Mouse (Mus musculus): ENCODE data around the gene Olfr524. TPM values are rescaled to one million over a fixed set of nuclear protein-coding genes. Genes with fewer than 3 reads are reported as not detected.

Gene Olfr524
- total RNA-seq (2021): not detected

DNA sequence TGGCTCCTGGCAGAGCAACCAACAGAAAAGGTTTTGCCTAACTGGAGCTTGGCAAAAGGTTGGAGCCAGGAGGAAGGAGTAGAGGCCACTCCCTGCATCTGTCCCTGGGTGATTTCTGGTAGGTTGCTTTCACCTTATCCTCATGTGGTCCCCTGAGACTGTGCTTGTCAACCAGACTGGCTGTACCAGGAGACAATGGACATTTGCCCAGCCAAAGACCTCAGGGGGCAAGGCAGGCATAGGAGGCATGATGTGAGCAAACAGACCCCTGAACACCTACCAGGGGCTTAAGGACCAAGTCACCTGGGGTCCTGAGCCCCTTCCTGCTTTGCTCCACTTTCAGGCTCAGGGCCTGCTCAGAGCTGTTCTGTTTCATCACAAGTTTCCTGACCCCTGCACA is at the start of gene Olfr524:
Olfr524 (minus strand) TSS at position 101 of the 400 bp plus-strand sequence.
- no peak for DNase-seq

DNA sequence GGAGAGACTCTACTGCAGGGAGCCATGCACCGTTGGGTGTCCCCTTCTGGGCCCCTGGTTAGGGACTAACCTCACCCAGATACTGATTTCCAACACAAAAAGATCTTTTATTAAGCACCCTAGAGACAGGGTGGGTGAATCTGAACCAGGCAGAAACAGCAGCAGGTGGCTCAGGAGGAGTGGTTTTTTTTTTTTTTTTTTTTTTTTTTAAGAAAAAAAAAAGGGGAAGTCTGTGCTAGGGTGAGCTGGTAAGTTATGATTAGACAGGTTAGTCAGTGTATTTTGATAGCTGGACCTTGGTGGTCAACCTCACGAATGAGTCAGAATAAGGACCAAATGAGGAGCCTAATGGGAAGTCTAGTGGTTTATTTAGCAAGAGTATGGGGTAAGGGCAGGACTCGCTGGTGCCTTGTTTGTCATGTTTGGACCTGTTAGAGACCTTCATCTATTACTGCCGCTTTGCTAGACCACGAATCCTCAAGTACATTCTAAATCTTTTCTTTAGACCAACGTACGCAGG is 48.1 kb upstream of the Olfr524 start:
- intact Hi-C loops (cut with DNase I): no loop called here

More for the DNA sequence above, at the start of gene Olfr524:
- intact Hi-C loops (cut with DNase I): no loop called here

DNA sequence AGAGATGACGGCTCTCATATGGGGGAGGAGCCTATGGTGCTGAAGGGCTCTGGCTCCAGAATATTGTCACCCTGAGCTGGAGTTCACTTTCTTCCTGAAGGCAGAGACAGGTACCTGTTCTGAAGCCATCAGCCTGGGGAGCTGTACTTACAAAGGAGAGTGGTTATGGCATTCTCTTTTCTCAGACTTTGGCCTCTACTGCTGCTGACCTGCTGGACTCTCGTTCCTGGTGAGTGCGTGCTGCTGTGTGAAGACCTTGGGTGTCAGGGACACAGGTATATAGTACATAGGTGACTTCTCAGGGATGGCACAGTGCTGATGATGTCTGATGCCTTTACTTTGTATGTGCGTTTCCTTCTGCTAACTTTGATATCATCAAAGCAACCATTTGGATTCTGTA is 41.5 kb upstream of the Olfr524 start, which contains the start of gene 5830411N06Rik:
5830411N06Rik (plus strand) TSS at position 69 of the 400 bp plus-strand sequence.
- intact Hi-C loops (cut with DNase I): no loop called here
- DNase-seq: no peak

More for the DNA sequence above, 48.1 kb upstream of the Olfr524 start:
- no peak for DNase-seq

GRCm38 (mm10) chr7:140233696-140234095 is 27.9 kb upstream of the Olfr524 start:
- intact Hi-C loops (cut with DNase I): no loop called here

GRCm38 (mm10) chr7:140231026-140231425 is 25.3 kb upstream of the Olfr524 start:
- intact Hi-C loops (cut with DNase I): no loop called here
- DNase-seq: no peak

More at GRCm38 (mm10) chr7:140233696-140234095, 27.9 kb upstream of the Olfr524 start:
- DNase-seq: no peak

DNA sequence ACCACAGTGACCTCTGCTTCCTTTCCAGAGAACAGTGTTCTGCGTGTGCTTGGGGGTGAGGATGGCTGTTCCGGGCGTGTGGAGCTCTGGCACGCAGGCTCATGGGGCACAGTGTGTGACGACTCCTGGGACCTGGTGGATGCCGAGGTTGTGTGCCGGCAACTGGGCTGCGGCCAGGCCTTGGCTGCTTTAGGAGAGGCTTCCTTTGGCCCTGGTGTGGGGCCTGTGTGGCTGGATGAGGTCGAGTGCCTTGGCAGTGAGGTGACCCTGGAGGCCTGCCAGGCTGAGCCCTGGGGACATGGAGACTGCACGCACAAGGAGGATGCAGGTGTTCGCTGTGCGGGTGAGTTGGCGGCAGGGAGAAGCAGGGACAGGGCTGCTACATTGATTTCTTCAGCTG is 22.7 kb upstream of the Olfr524 start:
- intact Hi-C loops (cut with DNase I): no loop called here
- no peak for DNase-seq

GRCm38 (mm10) chr7:140224209-140224608 is 18.4 kb upstream of the Olfr524 start:
- no peak for DNase-seq
- intact Hi-C loops (cut with DNase I): no loop called here

DNA sequence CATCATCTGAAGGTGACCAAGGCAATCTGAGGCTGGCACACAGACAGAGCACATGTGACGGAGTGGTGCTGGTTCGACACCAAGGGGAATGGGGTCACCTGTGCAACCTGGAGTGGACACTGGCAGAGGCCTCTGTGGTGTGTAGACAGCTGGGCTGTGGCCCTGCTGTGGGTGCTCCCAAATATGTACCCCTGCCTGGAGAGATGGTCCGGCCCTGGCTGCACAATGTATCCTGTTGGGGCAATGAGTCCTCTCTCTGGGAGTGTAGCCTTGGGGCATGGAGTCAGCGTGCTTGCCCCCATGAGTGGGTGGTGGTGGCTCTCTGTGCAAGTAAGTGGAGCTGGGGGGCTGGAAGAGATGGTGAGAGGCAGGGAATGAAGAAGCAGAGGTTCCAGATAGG is 14.6 kb upstream of the Olfr524 start:
- intact Hi-C loops (cut with DNase I): no loop called here
- no peak for DNase-seq

- intact Hi-C loops (cut with DNase I): no loop called here
- peak; percentile 25 to 27 for DNase-seq
These were observed 13.5 kb upstream of the Olfr524 start for GRCm38 (mm10) chr7:140219268-140219667.

GRCm38 (mm10) chr7:140217967-140218366 is 12.2 kb upstream of the Olfr524 start, which contains the start of gene Cd163l1:
Gene Cd163l1, plus strand, starts transcription at chr7:140218267.
- intact Hi-C loops (cut with DNase I): no loop called here
- DNase-seq: no peak

GRCm38 (mm10) chr7:140213841-140214240 is 8.1 kb upstream of the Olfr524 start:
- intact Hi-C loops (cut with DNase I): no loop called here

DNA sequence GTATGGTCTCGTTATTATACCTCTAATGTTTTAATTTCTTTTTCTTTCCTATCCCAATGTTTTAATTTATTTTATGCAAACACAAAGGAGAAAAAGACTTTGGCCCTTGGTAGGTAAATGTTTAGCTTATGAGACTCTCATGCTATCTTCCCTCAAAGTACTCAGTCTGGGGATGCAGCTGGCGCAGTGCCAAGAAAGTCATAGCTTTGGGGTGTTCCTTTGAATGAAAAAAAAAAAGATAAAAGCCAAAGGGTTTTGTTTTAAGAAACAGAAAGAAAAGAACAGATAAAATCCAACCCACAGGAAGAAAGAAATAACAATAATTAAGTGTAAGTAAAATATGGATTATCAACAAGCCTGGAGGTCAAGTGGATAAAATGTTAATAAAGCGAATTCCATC is 2.9 kb upstream of the Olfr524 start:
- intact Hi-C loops (cut with DNase I): no loop called here
- no peak for DNase-seq

More at GRCm38 (mm10) chr7:140213841-140214240, 8.1 kb upstream of the Olfr524 start:
- DNase-seq: no peak

- no peak for DNase-seq
- intact Hi-C loops (cut with DNase I): no loop called here
These were observed 2.4 kb upstream of the Olfr524 start for GRCm38 (mm10) chr7:140208153-140208552.

DNA sequence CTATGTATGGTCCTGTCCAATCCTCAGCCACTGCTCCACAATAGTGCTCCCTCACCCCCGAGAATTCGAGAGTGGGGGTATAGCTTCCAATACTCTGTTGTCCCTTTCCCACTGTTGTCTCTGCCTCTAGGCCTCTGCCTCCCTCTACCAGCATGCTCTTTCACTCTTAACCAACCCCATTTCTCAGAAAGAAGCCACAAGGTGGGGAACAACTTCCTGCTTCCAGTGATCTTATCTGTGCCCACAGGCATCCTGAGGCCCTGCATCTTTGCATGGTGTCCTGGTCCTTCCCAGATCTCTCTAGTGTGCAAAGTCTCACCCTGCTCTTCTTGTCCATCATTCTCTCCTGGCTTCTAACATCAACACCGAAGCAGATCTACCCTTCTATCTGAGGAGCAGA is 1.1 kb upstream of the Olfr524 start:
- DNase-seq: no peak
- intact Hi-C loops (cut with DNase I): no loop called here

DNA sequence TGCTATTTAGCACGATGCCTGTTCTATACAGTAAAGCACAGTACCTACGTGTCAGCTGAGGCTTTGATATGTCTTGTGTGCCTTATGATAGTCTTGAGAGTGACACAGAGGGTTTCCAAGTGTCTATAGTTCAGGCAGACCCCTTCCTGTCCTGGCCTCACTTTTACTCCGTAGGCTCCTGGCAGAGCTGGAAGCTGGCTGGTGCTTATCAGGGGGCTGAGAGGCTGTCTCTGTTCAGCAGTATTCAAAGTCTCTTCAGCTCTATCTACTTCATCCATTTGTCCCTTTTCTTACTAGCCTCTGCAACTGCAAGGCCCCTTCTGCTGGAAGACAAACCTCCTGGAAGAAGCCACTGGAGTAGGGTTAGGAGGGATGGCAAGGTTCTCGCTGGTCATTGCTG is 4.7 kb downstream of the Olfr524 start:
- no peak for DNase-seq
- intact Hi-C loops (cut with DNase I): no loop called here

- DNase-seq: no peak
- intact Hi-C loops (cut with DNase I): no loop called here
These were observed 9.8 kb downstream of the Olfr524 start for GRCm38 (mm10) chr7:140196002-140196401.

DNA sequence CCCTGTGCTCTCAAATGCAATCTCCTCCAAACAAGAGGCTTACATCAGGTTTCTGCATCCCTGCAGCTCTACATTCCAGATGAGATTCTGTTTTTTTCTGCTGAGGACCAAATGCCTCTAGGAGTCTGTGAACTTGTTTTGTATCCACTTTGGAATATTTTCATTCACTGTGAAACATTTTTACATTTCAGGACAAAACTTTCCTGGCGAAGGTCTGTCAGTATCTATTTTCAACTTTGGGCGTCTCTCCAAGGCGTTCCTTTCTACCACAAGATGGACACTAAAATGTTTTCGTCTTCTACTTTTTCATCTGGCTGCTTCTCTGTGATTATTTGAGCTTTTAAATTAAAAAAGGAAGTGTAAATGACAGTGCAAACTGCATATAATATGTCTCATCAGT is 11.7 kb downstream of the Olfr524 start:
- intact Hi-C loops (cut with DNase I): no loop called here
- no peak for DNase-seq

- DNase-seq: no peak
- intact Hi-C loops (cut with DNase I): no loop called here
These were observed 12.9 kb downstream of the Olfr524 start for GRCm38 (mm10) chr7:140192851-140193250.

DNA sequence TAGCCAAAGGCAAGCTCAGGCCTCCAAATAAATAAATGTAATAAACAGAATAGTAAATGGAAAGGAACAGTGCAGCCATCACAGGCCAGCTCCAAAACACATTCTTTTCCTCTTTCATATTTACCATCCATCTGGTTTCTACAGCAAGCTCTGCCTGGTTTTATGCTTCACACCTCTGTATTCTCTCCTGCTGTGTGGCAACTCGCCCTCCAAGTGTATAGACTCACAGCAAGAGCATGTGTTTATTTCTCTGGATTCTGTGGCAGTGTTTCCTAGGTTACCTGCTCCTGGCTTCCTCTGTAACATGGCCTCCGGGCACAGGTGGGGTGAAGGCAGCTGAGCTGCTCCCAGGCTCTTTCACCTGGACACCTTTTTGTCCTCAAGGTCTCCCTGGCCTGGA is 13.3 kb downstream of the Olfr524 start:
- no peak for DNase-seq
- intact Hi-C loops (cut with DNase I): no loop called here

GRCm38 (mm10) chr7:140190435-140190834 is 15.3 kb downstream of the Olfr524 start:
- intact Hi-C loops (cut with DNase I): no loop called here
- DNase-seq: no peak

GRCm38 (mm10) chr7:140188391-140189328 is 17.1 kb downstream of the Olfr524 start:
- intact Hi-C loops (cut with DNase I): no loop called here
- DNase-seq: no peak

Data from heart, postnatal 10 days (tissue).